Comparison of ENCODE assay signal across 8 mouse cellular contexts in the genomic region with DNA sequence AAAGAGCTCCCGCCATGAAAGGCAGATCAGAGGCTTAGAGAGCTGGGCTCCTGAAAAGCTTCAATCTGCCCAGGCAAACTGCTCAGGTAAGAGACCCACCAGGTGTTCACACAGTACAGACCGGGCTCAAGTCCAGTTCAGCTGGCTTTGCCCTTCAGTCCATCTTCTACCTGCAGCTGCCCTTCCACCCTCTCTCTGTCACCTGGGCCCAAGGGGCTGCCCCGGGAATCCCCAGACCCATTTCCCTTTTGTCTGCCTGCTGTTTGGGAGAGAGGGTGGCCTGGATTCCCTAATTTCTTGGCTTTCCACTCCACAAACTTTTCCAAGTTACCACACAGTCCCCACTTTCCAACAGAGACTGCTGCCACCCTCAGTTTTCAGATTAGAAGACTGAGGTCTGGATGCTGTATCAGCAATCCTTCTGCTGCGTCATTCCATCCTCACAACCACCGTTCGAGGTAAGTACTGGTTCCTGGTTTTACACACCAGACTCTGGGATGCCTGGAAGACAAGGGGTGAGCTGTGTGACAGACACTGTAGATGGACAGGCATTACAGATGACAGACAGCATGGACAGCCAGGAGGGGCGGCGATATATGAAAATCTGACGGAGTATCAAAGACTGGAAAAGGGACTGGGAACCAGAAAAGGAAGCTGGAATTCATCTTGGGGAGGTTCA. TPM values are rescaled to one million over a fixed set of nuclear protein-coding genes. Genes with fewer than 3 reads are reported as not detected.
DNase-seq lines count a peak whose midpoint lies in the region; ATAC-seq and TF ChIP-seq lines count a peak whose summit lies in the region.

A gene (plus strand): TSS at position 202 of the 679 bp plus-strand sequence.

- peak; percentile 17 for DNase-seq in ovary, postnatal 10 days (ENCODE audit: low spot score)
- no peak for DNase-seq in ovary, postnatal 14 days (ENCODE audit: low spot score)
- DNase-seq in cerebellum, adult 18-20 months = peak; percentile 26 to 42
- no peak for DNase-seq in heart, postnatal 25 days (ENCODE audit: low spot score)
- peak; percentile 30 for DNase-seq in layer of hippocampus, adult 9-10 months (ENCODE audit: low spot score)
- peak; percentile 59 for DNase-seq in lung, embryonic 14.5 days

- 14% methylated on average over 9 of the region's 9 CpGs for WGBS in forebrain, embryonic 16.5 days
- 16% methylated on average over 9 of the region's 9 CpGs for WGBS in lung, embryonic 14.5 days

- H3K9me3 ChIP-seq in forebrain, embryonic 16.5 days (ENCODE audit: control insufficient read depth, low read length) = no peaks in the 10 kb centered on the region
- no peaks in the 10 kb centered on the region for H3K9me3 ChIP-seq in lung, embryonic 14.5 days (ENCODE audit: low read depth, low read length)

- TF ChIP-seq CTCF in lung, embryonic 14.5 days (IDR thresholded peaks at IDR 0.05; ENCODE audit: low read depth) = no peak

- peak within 1 kb of the TSS; percentile 99 for H3K27ac ChIP-seq in forebrain, embryonic 16.5 days (ENCODE audit: low read length)
- peak within 1 kb of the TSS; percentile 100 for H3K27ac ChIP-seq in lung, embryonic 14.5 days (ENCODE audit: low read depth)

- intact Hi-C loops in heart, postnatal 25 days (cut with DNase I) = loop anchor here (5.0 kb wide), 1 partner anchor 241 kb away; a partner anchor contains a TSS

- H3K4me2 ChIP-seq in forebrain, embryonic 16.5 days (ENCODE audit: low read length) = peak within 1 kb of the TSS; percentile 89
- peak within 1 kb of the TSS; percentile 99 for H3K4me2 ChIP-seq in lung, embryonic 14.5 days

- H3K4me3 ChIP-seq in forebrain, embryonic 16.5 days (replicated peaks; ENCODE audit: low read length) = peak within 1 kb of the TSS; percentile 98
- peak within 1 kb of the TSS; percentile 98 for H3K4me3 ChIP-seq in lung, embryonic 14.5 days (ENCODE audit: low read depth, low read length)

- H3K9ac ChIP-seq in forebrain, embryonic 16.5 days (replicated peaks; ENCODE audit: low read depth, low read length) = peak within 1 kb of the TSS; percentile 68
- H3K9ac ChIP-seq in lung, embryonic 14.5 days = peak within 1 kb of the TSS; percentile 96

- H3K27me3 ChIP-seq in forebrain, embryonic 16.5 days (replicated peaks; ENCODE audit: control insufficient read depth, insufficient read depth, low read length) = no peaks in the 10 kb centered on the region
- H3K27me3 ChIP-seq in lung, embryonic 14.5 days (ENCODE audit: insufficient read depth, low read length) = no peaks in the 10 kb centered on the region

- peaks cover 30% of the 10 kb centered on the region for H3K4me1 ChIP-seq in forebrain, embryonic 16.5 days (replicated peaks; ENCODE audit: control insufficient read depth, insufficient read depth, low read length)
- H3K4me1 ChIP-seq in lung, embryonic 14.5 days (ENCODE audit: insufficient read depth) = peaks cover 15% of the 10 kb centered on the region

- 0 out of 2 replicates have a peak, but pooled peaks have one; percentile 0 for ATAC-seq in forebrain, embryonic 16.5 days
- ATAC-seq in lung, embryonic 14.5 days (ENCODE audit: insufficient read depth) = no peak
- no peak for ATAC-seq in neutrophil, adult 5-6 weeks (ENCODE audit: extremely low read depth, insufficient number of reproducible peaks, low FRiP score, poor library complexity, severe bottlenecking)

- H3K36me3 ChIP-seq in forebrain, embryonic 16.5 days (ENCODE audit: control insufficient read depth, insufficient read depth) = no peaks in the 10 kb centered on the region
- peaks cover 23% of the 10 kb centered on the region for H3K36me3 ChIP-seq in lung, embryonic 14.5 days (ENCODE audit: insufficient read depth)

RNA-seq across cellular contexts. Expression of the gene that starts here (rescaled TPM):
- polyA plus RNA-seq in forebrain, embryonic 16.5 days (2015; fragmentation: Nextera tagmentation; extraction: Ambion mirVana) = 24.2 and 25.9 TPM in 2 replicates
- total RNA-seq in heart, postnatal 25 days (2021) = 10 to 100 TPM; 72.8 to 82.5 TPM
- polyA plus RNA-seq in lung, embryonic 14.5 days (2014; fragmentation: Nextera tagmentation; extraction: Ambion mirVana) = 32.3 and 33.5 TPM in 2 replicates
- total RNA-seq in neutrophil, adult 5-6 weeks (2017) = 38.1 and 40.3 TPM in 2 replicates

Comparison
In these comparisons a context has a peak if more than half of its experiments do, and no peak if none do; other contexts are left out.
1. DNase-seq: peak in ovary, postnatal 10 days (single experiment), cerebellum, adult 18-20 months (2 of 2), layer of hippocampus, adult 9-10 months (single experiment) and lung, embryonic 14.5 days (single experiment); none in ovary, postnatal 14 days (single experiment) and heart, postnatal 25 days (single experiment).